Mouse (Mus musculus) kidney, adult 10 weeks (tissue): ENCODE measurements around the gene Aim2. TPM values are rescaled to one million over a fixed set of nuclear protein-coding genes. Genes with fewer than 3 reads are reported as not detected.

Source experiments
- polyA plus RNA-seq: library from polyadenylated mRNA; stranded (reverse); fragments of 350-450 nt; fragmentation: Illumina TruSeq; extraction: RNeasy Lipid Tissue Mini Kit (QIAGEN cat#74804); gene quantifications from one replicate; pipeline ENCODE4 v1.2.3, GENCODE M21; 2014; ENCODE audit warnings: low read depth, low replicate concordance

The Aim2 gene
- polyA plus RNA-seq, result 0.89 TPM

DNA sequence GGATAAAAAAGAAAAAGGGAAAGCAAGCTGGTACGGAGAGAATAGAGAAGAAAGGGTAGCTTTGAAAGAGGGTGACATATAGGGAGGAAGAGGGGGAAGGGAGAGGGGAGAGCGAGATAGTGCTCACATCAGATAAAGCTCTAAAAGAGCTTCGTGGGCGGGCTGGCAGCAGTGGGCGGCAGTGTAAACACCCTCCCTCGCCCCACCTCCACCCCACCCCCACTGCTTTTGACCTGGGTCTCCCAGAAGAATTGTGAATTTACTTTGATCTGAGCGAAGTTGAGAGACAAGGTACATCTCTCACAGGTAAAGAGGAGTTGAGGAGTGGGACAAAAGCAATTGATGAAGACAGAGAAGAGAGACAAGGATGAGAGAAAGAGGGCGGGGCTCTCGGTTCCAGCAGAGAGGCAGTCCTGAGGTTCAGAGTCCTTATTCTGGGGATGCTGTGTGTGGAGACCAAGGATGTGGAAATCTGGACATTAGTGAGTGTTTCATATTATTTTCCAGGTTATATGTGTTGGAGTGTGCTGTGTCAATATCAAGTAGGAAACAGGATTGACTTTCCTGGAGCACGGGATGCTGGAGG, at the start of gene Aim2:
Aim2 (plus strand) TSS at position 508 of the 586 bp plus-strand sequence.

GRCm38 (mm10) chr1:173333312-173334253, 17.1 kb upstream of the Aim2 start, which contains the start of gene Ackr1:
Ackr1 (minus strand) TSS chr1:173333750.

DNA sequence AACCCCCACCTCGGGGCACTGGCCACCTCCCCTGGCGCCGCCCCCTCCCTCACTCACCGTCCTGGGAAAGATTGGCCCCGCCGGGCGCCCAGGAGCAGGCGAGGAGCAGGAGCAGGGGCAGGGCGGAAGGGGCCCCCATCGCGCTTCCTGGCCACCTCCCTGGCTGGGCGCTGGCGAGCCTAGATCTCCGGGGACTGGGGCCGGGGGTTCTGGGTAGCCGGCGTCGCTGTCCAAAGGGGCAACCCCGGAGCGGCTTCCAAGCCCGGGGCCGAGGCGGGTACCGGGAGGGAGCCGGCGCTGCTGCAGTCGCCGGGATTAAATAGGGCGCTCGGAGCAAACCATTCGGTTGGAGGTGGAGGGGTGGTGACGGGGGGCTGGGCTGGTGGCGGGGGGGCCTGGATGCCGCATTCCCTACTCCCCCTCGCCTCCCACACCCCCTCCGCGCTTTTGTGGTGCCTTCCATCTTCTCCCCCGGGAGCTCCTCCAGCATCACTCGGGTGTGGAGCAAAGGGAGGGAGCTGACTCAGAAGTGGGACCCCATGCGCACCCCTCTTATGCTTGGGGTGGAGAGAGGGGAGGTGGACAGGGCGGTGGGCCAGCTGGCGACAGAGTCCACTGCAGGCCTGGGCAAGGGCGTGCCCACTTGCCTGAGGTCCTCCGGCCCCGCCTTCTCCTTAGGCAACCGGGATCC, 16.8 kb downstream of the Aim2 start, which contains the start of gene Cadm3:
Cadm3 (minus strand) TSS at position 340 of the 691 bp plus-strand sequence.

GRCm38 (mm10) chr1:173490812-173491480, 140.3 kb downstream of the Aim2 start, which contains the start of gene Ifi206:
Ifi206 (minus strand) TSS chr1:173491041.

Other genes with a start within 250 kb of the Aim2 start
- not detected for gene Olfr1408, start 213.5 kb upstream of the Aim2 start, polyA plus RNA-seq
- gene Olfr1406, start 160.2 kb upstream of the Aim2 start, polyA plus RNA-seq, result not detected
- not detected for gene Olfr218, start 153.1 kb upstream of the Aim2 start, polyA plus RNA-seq
- gene Olfr1404, start 138.5 kb upstream of the Aim2 start, polyA plus RNA-seq, result not detected
- gene Fcer1a, start 123.7 kb upstream of the Aim2 start, polyA plus RNA-seq, result not detected
- not detected for gene Olfr418, start 84.9 kb upstream of the Aim2 start, polyA plus RNA-seq
- gene Mptx2, start 73.1 kb upstream of the Aim2 start, polyA plus RNA-seq, result not detected
- gene Ackr1, start 17.1 kb upstream of the Aim2 start, polyA plus RNA-seq, result not detected
- gene Cadm3, start 16.8 kb downstream of the Aim2 start, polyA plus RNA-seq, result 0.16 TPM
- gene Ifi206, start 140.2 kb downstream of the Aim2 start, polyA plus RNA-seq, result 1.1 TPM
- not detected for gene Ifi214, start 185.1 kb downstream of the Aim2 start, polyA plus RNA-seq
- gene Ifi213, start 248.4 kb downstream of the Aim2 start, polyA plus RNA-seq, result 5.9 TPM